ENCODE assay signal across 8 mouse cellular contexts in genomic region chr11:98203931-98204421, GRCm38 (mm10). TPM values are rescaled to one million over a fixed set of nuclear protein-coding genes. Genes with fewer than 3 reads are reported as not detected.
DNase-seq lines count a peak whose midpoint lies in the region; ATAC-seq and TF ChIP-seq lines count a peak whose summit lies in the region.

No protein-coding gene starts in this region.

- no peaks in the 10 kb centered on the region for H3K9me3 ChIP-seq in heart, embryonic 13.5 days
- H3K9me3 ChIP-seq in kidney, postnatal 0 days (replicated peaks; ENCODE audit: low read length): no peaks in the 10 kb centered on the region

- peak overlapping the region; percentile 100 for H3K27ac ChIP-seq in heart, embryonic 13.5 days (replicated peaks)
- H3K27ac ChIP-seq in kidney, postnatal 0 days: peak overlapping the region; percentile 100
- peak overlapping the region; percentile 86 for H3K27ac ChIP-seq in macrophage

- TF ChIP-seq CTCF in kidney, postnatal 0 days (IDR thresholded peaks at IDR 0.05; ENCODE audit: low read depth): no peak

- H3K36me3 ChIP-seq in heart, embryonic 13.5 days: peaks cover 26% of the 10 kb centered on the region
- 0 out of 2 replicates have a peak, but pooled peaks cover 2% of the 10 kb centered on the region for H3K36me3 ChIP-seq in kidney, postnatal 0 days (ENCODE audit: insufficient read depth, low read length)
- H3K36me3 ChIP-seq in macrophage (ENCODE audit: inconsistent target): peaks cover 5% of the 10 kb centered on the region; the same call in 1 of the 2 replicates

- peak overlapping the region; percentile 100 for H3K9ac ChIP-seq in heart, embryonic 13.5 days
- H3K9ac ChIP-seq in kidney, postnatal 0 days (ENCODE audit: low read depth, low read length): peak overlapping the region; percentile 100

- peaks cover 19% of the 10 kb centered on the region for H3K4me1 ChIP-seq in heart, embryonic 13.5 days
- H3K4me1 ChIP-seq in kidney, postnatal 0 days (replicated peaks; ENCODE audit: insufficient read depth, low read length): 0 out of 2 replicates have a peak, but pooled peaks cover 3% of the 10 kb centered on the region

- no peaks in the 10 kb centered on the region; the same call in 1 of the 2 replicates for H3K27me3 ChIP-seq in heart, embryonic 13.5 days (replicated peaks)
- H3K27me3 ChIP-seq in kidney, postnatal 0 days (ENCODE audit: insufficient read depth, low read length): no peaks in the 10 kb centered on the region

- H3K4me3 ChIP-seq in heart, embryonic 13.5 days: peak overlapping the region; percentile 97
- peak overlapping the region; percentile 82 for H3K4me3 ChIP-seq in kidney, postnatal 0 days (replicated peaks; ENCODE audit: low read depth, low read length)
- peak overlapping the region; percentile 93 for H3K4me3 ChIP-seq in macrophage (ENCODE audit: inconsistent target)

- no peak for ATAC-seq in heart, embryonic 13.5 days (ENCODE audit: extremely low read depth, insufficient number of reproducible peaks, low FRiP score, low TSS enrichment)
- no peak for ATAC-seq in kidney, postnatal 0 days (replicated peaks; ENCODE audit: low FRiP score, low read depth)
- no peak for ATAC-seq in megakaryocyte-erythroid progenitor cell, adult 5-6 weeks (replicated peaks; ENCODE audit: low FRiP score, low TSS enrichment, poor library complexity, severe bottlenecking)

- peak; percentile 93 for DNase-seq in heart, adult 11 months
- no peak for DNase-seq in heart, postnatal 25 days (ENCODE audit: low spot score)
- peak; percentile 30 for DNase-seq in embryo, embryonic 10 days (ENCODE audit: low spot score)
- peak; percentile 33 for DNase-seq in kidney, postnatal 0 days (ENCODE audit: low spot score)
- DNase-seq in spleen, postnatal 36 days (ENCODE audit: low spot score in 2 of 2): peak; percentile 2 to 22

- H3K79me2 ChIP-seq in macrophage (ENCODE audit: inconsistent target): peaks cover 57% of the 10 kb centered on the region

- intact Hi-C loops in heart, postnatal 25 days (cut with DNase I): no loop called here

- peak overlapping the region; percentile 87 for H3K4me2 ChIP-seq in heart, embryonic 13.5 days
- peak overlapping the region; percentile 91 for H3K4me2 ChIP-seq in kidney, postnatal 0 days (ENCODE audit: low read length)

- under 1% methylated on average over 16 of the region's 16 CpGs for WGBS in heart, embryonic 13.5 days
- WGBS in kidney, postnatal 0 days: 1% methylated on average over 16 of the region's 16 CpGs
- WGBS in macrophage (ENCODE audit: missing documents): under 1% methylated on average over 16 of the region's 16 CpGs

RNA-seq across cellular contexts. Expression of gene Cdk12, which starts 1.1 kb away (rescaled TPM):
- total RNA-seq in heart, postnatal 25 days (2021): 10 to 100 TPM; 20.7 to 23.0 TPM
- 5.8 and 6.3 TPM in 2 replicates for polyA plus RNA-seq in heart, embryonic 13.5 days (2015; fragmentation: Nextera tagmentation; extraction: Ambion mirVana)
- 6.1 and 6.4 TPM in 2 replicates for polyA plus RNA-seq in kidney, postnatal 0 days (2015; fragmentation: Nextera tagmentation; extraction: Ambion mirVana)
- 100 to 1,000 TPM; 208 to 520 (median 259) TPM for total RNA-seq in macrophage (2018; cell fraction: chromatin; rRNA removed)
- total RNA-seq in macrophage (2018; cell fraction: cytosol; rRNA removed): 10 to 100 TPM; 32.6 to 88.4 (median 41.6) TPM
- 100 to 1,000 TPM in 25 of 26 experiments, 10 to 100 TPM in 1; 99.5 to 296 (median 191) TPM for total RNA-seq in macrophage (2018; cell fraction: nucleus; rRNA removed)
- polyA plus RNA-seq in macrophage (2018): 15.1 to 22.0 TPM (median 19.2 TPM) in 3 replicates
- total RNA-seq in megakaryocyte-erythroid progenitor cell, adult 5-6 weeks (2014; fragmentation: Nextera tagmentation): 73.2 and 76.6 TPM in 2 replicates
- total RNA-seq in megakaryocyte-erythroid progenitor cell, adult 5-6 weeks (2017): 56.8 and 65.8 TPM in 2 replicates

RNA-seq across cellular contexts. Expression of gene Med1, which starts 10.9 kb away (rescaled TPM):
- 10 to 100 TPM; 40.0 to 40.6 TPM for total RNA-seq in heart, postnatal 25 days (2021)
- 38.1 and 38.5 TPM in 2 replicates for polyA plus RNA-seq in heart, embryonic 13.5 days (2015; fragmentation: Nextera tagmentation; extraction: Ambion mirVana)
- 47.0 and 54.7 TPM in 2 replicates for polyA plus RNA-seq in kidney, postnatal 0 days (2015; fragmentation: Nextera tagmentation; extraction: Ambion mirVana)
- 100 to 1,000 TPM in 2 of 26 experiments, 10 to 100 TPM in 24; 51.8 to 108 (median 77.9) TPM for total RNA-seq in macrophage (2018; cell fraction: chromatin; rRNA removed)
- 10 to 100 TPM; 33.2 to 51.2 (median 38.1) TPM for total RNA-seq in macrophage (2018; cell fraction: cytosol; rRNA removed)
- 10 to 100 TPM; 53.6 to 98.9 (median 68.1) TPM for total RNA-seq in macrophage (2018; cell fraction: nucleus; rRNA removed)
- polyA plus RNA-seq in macrophage (2018): 19.0 to 20.5 TPM (median 19.3 TPM) in 3 replicates
- 81.3 and 88.8 TPM in 2 replicates for total RNA-seq in megakaryocyte-erythroid progenitor cell, adult 5-6 weeks (2014; fragmentation: Nextera tagmentation)
- 52.9 and 57.0 TPM in 2 replicates for total RNA-seq in megakaryocyte-erythroid progenitor cell, adult 5-6 weeks (2017)

RNA-seq across cellular contexts. Expression of gene Fbxl20, which starts 53.8 kb away (rescaled TPM):
- 10 to 100 TPM; 21.4 to 23.1 TPM for total RNA-seq in heart, postnatal 25 days (2021)
- polyA plus RNA-seq in heart, embryonic 13.5 days (2015; fragmentation: Nextera tagmentation; extraction: Ambion mirVana): 10.8 and 17.2 TPM in 2 replicates
- polyA plus RNA-seq in kidney, postnatal 0 days (2015; fragmentation: Nextera tagmentation; extraction: Ambion mirVana): 15.5 and 16.5 TPM in 2 replicates
- total RNA-seq in macrophage (2018; cell fraction: chromatin; rRNA removed): 100 to 1,000 TPM in 5 of 26 experiments, 10 to 100 TPM in 21; 11.8 to 167 (median 73.9) TPM
- 10 to 100 TPM in 18 of 26 experiments, 1 to 10 TPM in 8; 6.1 to 26.5 (median 12.5) TPM for total RNA-seq in macrophage (2018; cell fraction: cytosol; rRNA removed)
- 100 to 1,000 TPM in 1 of 26 experiments, 10 to 100 TPM in 25; 12.2 to 102 (median 33.8) TPM for total RNA-seq in macrophage (2018; cell fraction: nucleus; rRNA removed)
- 6.5 to 19.0 TPM (median 13.4 TPM) in 3 replicates for polyA plus RNA-seq in macrophage (2018)
- total RNA-seq in megakaryocyte-erythroid progenitor cell, adult 5-6 weeks (2014; fragmentation: Nextera tagmentation): 14.3 and 15.9 TPM in 2 replicates
- total RNA-seq in megakaryocyte-erythroid progenitor cell, adult 5-6 weeks (2017): 7.4 and 11.8 TPM in 2 replicates
